12 mouse cellular contexts compared by ENCODE assay signal in genomic region chr1:76535522-76535956, GRCm38 (mm10).
DNase-seq lines count a peak whose midpoint lies in the region; ATAC-seq and TF ChIP-seq lines count a peak whose summit lies in the region.
"Had no signal": no experiment of that assay in that cellular context is flagged by ENCODE, and none has a peak within 500 bp of the region (broad histone marks: within the 10 kb centered on the region; RNA-seq: fewer than 3 reads in every experiment).

No protein-coding gene starts in this region.

- no peak overlapping the region for H3K4me3 ChIP-seq in liver, postnatal 0 days (ENCODE audit: low read depth, low read length)
- H3K4me3 ChIP-seq in liver, embryonic 12.5 days = no peak overlapping the region
- H3K4me3 ChIP-seq in forebrain, embryonic 13.5 days = no peak overlapping the region
- H3K4me3 ChIP-seq in limb, embryonic 10.5 days = no peak overlapping the region
- H3K4me3 ChIP-seq: erythroblast, embryonic 14.5 days; limb, embryonic 12.5 days had no signal

- no peak overlapping the region for H3K9ac ChIP-seq in liver, postnatal 0 days (replicated peaks)
- H3K9ac ChIP-seq in liver, embryonic 12.5 days = no peak overlapping the region
- H3K9ac ChIP-seq in forebrain, embryonic 13.5 days = no peak overlapping the region
- H3K9ac ChIP-seq: limb, embryonic 12.5 days had no signal

- no peak for TF ChIP-seq EP300 in liver, postnatal 0 days (IDR thresholded peaks at IDR 0.05; ENCODE audit: low read depth)

- 62% methylated on average over 4 of the region's 4 CpGs for WGBS in liver, postnatal 0 days (ENCODE audit: insufficient replicate concordance)
- WGBS in liver, embryonic 12.5 days (ENCODE audit: insufficient replicate concordance) = 61% methylated on average over 4 of the region's 4 CpGs
- 41% methylated on average over 4 of the region's 4 CpGs for WGBS in forebrain, embryonic 13.5 days
- 66% methylated on average over 4 of the region's 4 CpGs for WGBS in limb, embryonic 10.5 days

- no peak overlapping the region for H3K27ac ChIP-seq in liver, postnatal 0 days (ENCODE audit: low read depth)
- no peak overlapping the region for H3K27ac ChIP-seq in liver, embryonic 12.5 days
- no peak overlapping the region for H3K27ac ChIP-seq in forebrain, embryonic 13.5 days
- peak overlapping the region; percentile 50 for H3K27ac ChIP-seq in limb, embryonic 10.5 days
- H3K27ac ChIP-seq: limb, embryonic 12.5 days; macrophage had no signal

- no peak overlapping the region for H3K4me2 ChIP-seq in liver, postnatal 0 days (ENCODE audit: low read depth, low read length)
- no peak overlapping the region for H3K4me2 ChIP-seq in liver, embryonic 12.5 days
- no peak overlapping the region for H3K4me2 ChIP-seq in forebrain, embryonic 13.5 days
- H3K4me2 ChIP-seq: limb, embryonic 12.5 days had no signal

- H3K36me3 ChIP-seq in liver, postnatal 0 days (replicated peaks; ENCODE audit: insufficient read depth, low read length) = no peaks in the 10 kb centered on the region
- H3K36me3 ChIP-seq in liver, embryonic 12.5 days = no peaks in the 10 kb centered on the region
- no peaks in the 10 kb centered on the region for H3K36me3 ChIP-seq in forebrain, embryonic 13.5 days (ENCODE audit: poor library complexity, severe bottlenecking)
- H3K36me3 ChIP-seq in limb, embryonic 10.5 days = no peaks in the 10 kb centered on the region
- H3K36me3 ChIP-seq: limb, embryonic 12.5 days had no signal

- no peak for TF ChIP-seq CTCF in liver, postnatal 0 days (IDR thresholded peaks at IDR 0.05; ENCODE audit: low read depth)

- no peaks in the 10 kb centered on the region for H3K9me3 ChIP-seq in liver, postnatal 0 days (ENCODE audit: low read length)
- H3K9me3 ChIP-seq in liver, embryonic 12.5 days (replicated peaks) = no peaks in the 10 kb centered on the region
- H3K9me3 ChIP-seq in forebrain, embryonic 13.5 days (replicated peaks) = no peaks in the 10 kb centered on the region
- H3K9me3 ChIP-seq in limb, embryonic 10.5 days (replicated peaks) = no peaks in the 10 kb centered on the region
- H3K9me3 ChIP-seq: limb, embryonic 12.5 days had no signal

- intact Hi-C loops in left cerebral cortex, postnatal 25 days (cut with DNase I) = no loop called here

- peak; percentile 27; the same call in 1 of the 2 replicates for ATAC-seq in liver, postnatal 0 days
- no peak for ATAC-seq in liver, embryonic 12.5 days
- peak; percentile 45; the same call in 1 of the 2 replicates for ATAC-seq in forebrain, embryonic 13.5 days
- ATAC-seq in megakaryocyte-erythroid progenitor cell, adult 5-6 weeks (replicated peaks; ENCODE audit: low FRiP score, low TSS enrichment, poor library complexity, severe bottlenecking) = no peak

- H3K27me3 ChIP-seq in liver, postnatal 0 days (ENCODE audit: insufficient read depth, low read length) = no peaks in the 10 kb centered on the region
- H3K27me3 ChIP-seq in liver, embryonic 12.5 days (replicated peaks) = no peaks in the 10 kb centered on the region
- no peaks in the 10 kb centered on the region for H3K27me3 ChIP-seq in forebrain, embryonic 13.5 days
- H3K27me3 ChIP-seq in limb, embryonic 10.5 days (ENCODE audit: low read depth, poor library complexity, severe bottlenecking) = no peaks in the 10 kb centered on the region
- H3K27me3 ChIP-seq: limb, embryonic 12.5 days had no signal

- H3K4me1 ChIP-seq in liver, postnatal 0 days (ENCODE audit: insufficient read depth) = no peaks in the 10 kb centered on the region
- no peaks in the 10 kb centered on the region for H3K4me1 ChIP-seq in liver, embryonic 12.5 days
- peaks cover 8% of the 10 kb centered on the region for H3K4me1 ChIP-seq in forebrain, embryonic 13.5 days
- peaks cover 20% of the 10 kb centered on the region for H3K4me1 ChIP-seq in limb, embryonic 10.5 days

- peak; percentile 11 for DNase-seq in liver, postnatal 0 days
- peak; percentile 64 for DNase-seq in adrenal gland, postnatal 10 days
- DNase-seq in limb, embryonic 10.5 days (ENCODE audit: low spot score) = peak; percentile 37
- no peak for DNase-seq in left cerebral cortex, postnatal 25 days (ENCODE audit: low spot score in 2 of 2)
- DNase-seq in heart, adult 8-10 months (ENCODE audit: low spot score) = no peak
- DNase-seq: cerebellum, adult 8-10 months had no signal

Comparison
In these comparisons a context has a peak if more than half of its experiments do, and no peak if none do; other contexts are left out.
1. ATAC-seq: peak in liver, postnatal 0 days (single experiment) and forebrain, embryonic 13.5 days (single experiment); none in liver, embryonic 12.5 days (single experiment) and megakaryocyte-erythroid progenitor cell, adult 5-6 weeks (single experiment).
2. DNase-seq: peak in liver, postnatal 0 days (single experiment), adrenal gland, postnatal 10 days (single experiment) and limb, embryonic 10.5 days (single experiment); none in left cerebral cortex, postnatal 25 days (0 of 2) and heart, adult 8-10 months (single experiment).